In genomic region chr6:34599171-34599570, GRCm38 (mm10) we compare ENCODE assay signal across 9 mouse cellular contexts. TPM values are rescaled to one million over a fixed set of nuclear protein-coding genes. Genes with fewer than 3 reads are reported as not detected.
DNase-seq lines count a peak whose midpoint lies in the region; ATAC-seq and TF ChIP-seq lines count a peak whose summit lies in the region.
"Had no signal": no experiment of that assay in that cellular context is flagged by ENCODE, and none has a peak within 500 bp of the region (broad histone marks: within the 10 kb centered on the region; RNA-seq: fewer than 3 reads in every experiment).

No protein-coding gene starts in this region.

- H3K4me2 ChIP-seq in embryonic facial prominence, embryonic 14.5 days (ENCODE audit: low read depth, low read length) = peak overlapping the region; percentile 60
- peak overlapping the region; percentile 54 for H3K4me2 ChIP-seq in hindbrain, postnatal 0 days (ENCODE audit: low read depth, low read length)
- peak overlapping the region; percentile 40 for H3K4me2 ChIP-seq in midbrain, postnatal 0 days (ENCODE audit: low read depth, low read length, poor library complexity, severe bottlenecking)

- ATAC-seq in embryonic facial prominence, embryonic 14.5 days (ENCODE audit: low read depth) = no peak
- no peak for ATAC-seq in hindbrain, postnatal 0 days
- ATAC-seq in midbrain, postnatal 0 days (ENCODE audit: low FRiP score) = no peak

- H3K4me1 ChIP-seq in embryonic facial prominence, embryonic 14.5 days (ENCODE audit: control insufficient read depth, insufficient read depth, low read length) = peaks cover 39% of the 10 kb centered on the region
- H3K4me1 ChIP-seq in hindbrain, postnatal 0 days (ENCODE audit: insufficient read depth, low read length) = peaks cover 7% of the 10 kb centered on the region; the same call in 1 of the 2 replicates
- H3K4me1 ChIP-seq in midbrain, postnatal 0 days (ENCODE audit: insufficient read depth, low read length) = 0 out of 2 replicates have a peak, but pooled peaks cover 8% of the 10 kb centered on the region

- DNase-seq in left cerebral cortex, adult 2 months (ENCODE audit: extremely low spot score in 1 of 2, low spot score in 2 of 2) = no peak
- DNase-seq in left cerebral cortex, postnatal 36 days (ENCODE audit: low spot score in 2 of 2) = no peak
- peak; percentile 56 for DNase-seq in embryonic facial prominence, embryonic 14.5 days (ENCODE audit: low spot score)
- DNase-seq in hindbrain, postnatal 0 days (ENCODE audit: low spot score) = no peak
- DNase-seq in midbrain, postnatal 0 days (ENCODE audit: low spot score) = no peak
- no peak for DNase-seq in layer of hippocampus, postnatal 36 days
- no peak for DNase-seq in spleen, postnatal 4 days (ENCODE audit: low spot score in 2 of 2)
- DNase-seq in B cell, adult 2 months = no peak
- DNase-seq: cerebellum, adult 2 months had no signal

- H3K36me3 ChIP-seq in embryonic facial prominence, embryonic 14.5 days (ENCODE audit: control insufficient read depth, insufficient read depth, low read length) = no peaks in the 10 kb centered on the region
- H3K36me3 ChIP-seq in hindbrain, postnatal 0 days (ENCODE audit: insufficient read depth, low read length) = no peaks in the 10 kb centered on the region
- H3K36me3 ChIP-seq in midbrain, postnatal 0 days (ENCODE audit: insufficient read depth, low read length) = no peaks in the 10 kb centered on the region

- intact Hi-C loops in left cerebral cortex, adult 2 months (cut with DNase I) = no loop called here
- intact Hi-C loops in left cerebral cortex, postnatal 36 days (cut with DNase I) = no loop called here

- WGBS in embryonic facial prominence, embryonic 14.5 days = 12% methylated on average over 9 of the region's 9 CpGs
- 58% methylated on average over 9 of the region's 9 CpGs for WGBS in hindbrain, postnatal 0 days
- WGBS in midbrain, postnatal 0 days = 56% methylated on average over 9 of the region's 9 CpGs

- peak overlapping the region; percentile 7 for H3K4me3 ChIP-seq in left cerebral cortex, adult 2 months
- peak overlapping the region; percentile 57 for H3K4me3 ChIP-seq in embryonic facial prominence, embryonic 14.5 days (ENCODE audit: low read depth, low read length)
- H3K4me3 ChIP-seq in hindbrain, postnatal 0 days (ENCODE audit: low read length) = peak overlapping the region; percentile 30
- peak overlapping the region; percentile 27; the same call in 1 of the 2 replicates for H3K4me3 ChIP-seq in midbrain, postnatal 0 days (ENCODE audit: low read depth, low read length)

- no peaks in the 10 kb centered on the region for H3K9me3 ChIP-seq in embryonic facial prominence, embryonic 14.5 days (ENCODE audit: control insufficient read depth, low read length)
- no peaks in the 10 kb centered on the region for H3K9me3 ChIP-seq in hindbrain, postnatal 0 days (ENCODE audit: low read length)
- no peaks in the 10 kb centered on the region for H3K9me3 ChIP-seq in midbrain, postnatal 0 days (ENCODE audit: low read length)

- no peak for TF ChIP-seq CTCF in left cerebral cortex, adult 2 months (IDR thresholded peaks at IDR 0.05)
- TF ChIP-seq CTCF in hindbrain, postnatal 0 days (IDR thresholded peaks at IDR 0.05; ENCODE audit: low read depth) = no peak
- no peak for TF ChIP-seq CTCF in midbrain, postnatal 0 days (IDR thresholded peaks at IDR 0.05)

- H3K27ac ChIP-seq in left cerebral cortex, adult 2 months = no peak overlapping the region
- H3K27ac ChIP-seq in embryonic facial prominence, embryonic 14.5 days (replicated peaks; ENCODE audit: low read depth, low read length) = peak overlapping the region; percentile 87
- H3K27ac ChIP-seq in hindbrain, postnatal 0 days = no peak overlapping the region
- no peak overlapping the region for H3K27ac ChIP-seq in midbrain, postnatal 0 days (ENCODE audit: low read depth, low read length)

- peak overlapping the region; percentile 74 for H3K9ac ChIP-seq in embryonic facial prominence, embryonic 14.5 days (ENCODE audit: low read depth, low read length)
- no peak overlapping the region for H3K9ac ChIP-seq in hindbrain, postnatal 0 days (replicated peaks; ENCODE audit: low read length)
- H3K9ac ChIP-seq in midbrain, postnatal 0 days (replicated peaks; ENCODE audit: low read length, poor library complexity, severe bottlenecking) = no peak overlapping the region

- no peaks in the 10 kb centered on the region for H3K27me3 ChIP-seq in embryonic facial prominence, embryonic 14.5 days (replicated peaks; ENCODE audit: control insufficient read depth, insufficient read depth, low read length)
- H3K27me3 ChIP-seq in hindbrain, postnatal 0 days (ENCODE audit: insufficient read depth, low read length) = no peaks in the 10 kb centered on the region
- H3K27me3 ChIP-seq in midbrain, postnatal 0 days (ENCODE audit: insufficient read depth, low read length) = no peaks in the 10 kb centered on the region

RNA-seq across cellular contexts. Expression of gene Cald1, which starts 0.9 kb away (rescaled TPM):
- total RNA-seq in left cerebral cortex, adult 2 months (2021) = 10 to 100 TPM; 20.9 to 22.4 TPM
- total RNA-seq in left cerebral cortex, postnatal 36 days (2021) = 10 to 100 TPM; 23.6 to 25.6 TPM
- 227 and 238 TPM in 2 replicates for polyA plus RNA-seq in embryonic facial prominence, embryonic 14.5 days (2014; fragmentation: Nextera tagmentation; extraction: Ambion mirVana)
- 27.6 and 28.1 TPM in 2 replicates for total RNA-seq in hindbrain, postnatal 0 days (2014; rRNA removed)
- 59.0 and 67.6 TPM in 2 replicates for polyA plus RNA-seq in hindbrain, postnatal 0 days (2015; fragmentation: Nextera tagmentation; extraction: Ambion mirVana)
- total RNA-seq in midbrain, postnatal 0 days (2014; rRNA removed) = 20.5 and 20.7 TPM in 2 replicates
- 37.4 and 40.5 TPM in 2 replicates for polyA plus RNA-seq in midbrain, postnatal 0 days (2015; fragmentation: Nextera tagmentation; extraction: Ambion mirVana)
- total RNA-seq in layer of hippocampus, postnatal 36 days (2021) = 10 to 100 TPM; 34.0 to 40.7 TPM

Comparison
In these comparisons a context has a peak if more than half of its experiments do, and no peak if none do; other contexts are left out.
1. H3K4me3 ChIP-seq: peak in every context shown above with its lines; median percentile 57 in embryonic facial prominence, embryonic 14.5 days; 30 in hindbrain, postnatal 0 days; 27 in midbrain, postnatal 0 days; 7 in left cerebral cortex, adult 2 months.